Mouse (Mus musculus): ENCODE data around the gene Id3. TPM values are rescaled to one million over a fixed set of nuclear protein-coding genes. Genes with fewer than 3 reads are reported as not detected.

Id3 gene
- polyA plus RNA-seq, 1 experiment from 2014 or later, result 114 TPM

GRCm38 (mm10) chr4:136145362-136145885 lies 2.1 kb downstream of the Id3 start:
- peak overlapping the region; percentile 68 for H3K4me2 ChIP-seq (ENCODE audit: low read length)
- no peaks in the 10 kb centered on the region for H3K36me3 ChIP-seq (ENCODE audit: control insufficient read depth, insufficient read depth, low read length)
- H3K9me3 ChIP-seq (replicated peaks; ENCODE audit: control insufficient read depth, low read length, poor library complexity, severe bottlenecking), result no peaks in the 10 kb centered on the region
- H3K9ac ChIP-seq (ENCODE audit: low read depth, low read length), result peak overlapping the region; percentile 26; the same call in 1 of the 2 replicates
- H3K27ac ChIP-seq (ENCODE audit: low read length), result no peak overlapping the region
- ATAC-seq, result no peak
- H3K4me3 ChIP-seq (ENCODE audit: low read depth, low read length), result peak overlapping the region; percentile 40
- peaks cover 8% of the 10 kb centered on the region; the same call in 1 of the 2 replicates for H3K27me3 ChIP-seq (ENCODE audit: control insufficient read depth, insufficient read depth, low read depth, low read length)
- H3K4me1 ChIP-seq (ENCODE audit: control insufficient read depth, insufficient read depth, low read length), result peaks cover 29% of the 10 kb centered on the region
- 10% methylated on average over 11 of the region's 11 CpGs for WGBS

DNA sequence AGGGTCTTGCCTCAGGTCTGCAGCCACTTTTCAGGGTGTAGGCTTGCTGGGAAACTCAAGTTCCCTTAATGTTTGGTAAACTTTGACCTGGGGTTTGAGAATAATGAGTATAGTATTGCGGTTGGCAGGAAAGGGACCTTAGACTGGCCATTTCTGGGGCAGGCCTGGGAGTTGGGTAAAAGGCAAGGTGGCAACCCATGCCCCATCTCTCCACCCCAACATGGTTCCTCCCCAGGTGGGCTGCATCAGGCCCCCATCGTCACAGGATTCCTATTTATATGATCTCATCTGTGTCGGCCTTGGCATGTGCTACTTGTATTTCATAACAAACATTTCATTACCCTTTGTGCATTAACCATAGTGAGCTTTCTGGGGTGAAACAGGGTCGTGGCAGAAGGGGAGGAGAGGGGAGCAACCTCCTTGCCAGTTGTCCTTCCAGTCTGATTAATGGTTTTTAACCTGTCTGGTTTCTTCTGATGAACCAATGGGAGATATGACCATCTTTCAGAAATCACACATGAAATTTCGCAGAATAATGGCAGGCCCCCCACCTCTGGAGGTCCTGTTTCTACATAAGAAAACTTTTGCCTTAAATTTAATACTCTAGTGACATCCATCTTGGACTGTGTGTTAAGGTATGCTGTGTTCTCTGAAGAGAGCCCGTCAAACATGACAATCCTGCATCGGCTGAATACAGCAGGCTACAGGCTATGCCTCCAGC lies 2.9 kb downstream of the Id3 start:
- peaks cover 24% of the 10 kb centered on the region for H3K4me1 ChIP-seq (ENCODE audit: control insufficient read depth, insufficient read depth, low read length)
- WGBS, result 23% methylated on average over 7 of the region's 7 CpGs

DNA sequence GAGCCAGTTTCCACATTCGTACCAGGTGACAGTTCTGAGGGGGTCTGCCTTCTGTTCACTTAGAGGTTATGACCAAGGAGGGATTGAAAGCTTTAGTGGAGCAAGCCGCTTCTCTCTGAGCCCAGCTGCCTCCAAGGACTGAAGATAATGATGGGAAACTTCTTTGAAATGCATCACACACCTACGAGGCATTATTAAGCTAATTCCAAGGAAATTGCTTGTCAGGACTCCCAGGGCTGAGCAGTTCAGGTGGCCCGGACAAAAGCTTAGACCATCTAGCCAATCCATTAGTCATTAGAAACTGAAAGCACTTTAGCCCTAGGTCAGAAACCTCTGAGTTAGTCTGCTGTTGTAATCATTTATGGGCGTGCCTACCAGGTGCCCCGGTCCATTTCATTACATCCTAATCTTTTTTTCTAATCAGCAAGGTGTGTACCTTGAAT lies 3.4 kb downstream of the Id3 start:
- H3K4me3 ChIP-seq (ENCODE audit: low read depth, low read length), result no peak overlapping the region
- ATAC-seq, result no peak
- no peaks in the 10 kb centered on the region for H3K36me3 ChIP-seq (ENCODE audit: control insufficient read depth, insufficient read depth, low read length)
- H3K9ac ChIP-seq (ENCODE audit: low read depth, low read length), result no peak overlapping the region
- H3K27ac ChIP-seq (ENCODE audit: low read length), result no peak overlapping the region; the same call in 1 of the 2 replicates
- 9% methylated on average over 6 of the region's 6 CpGs for WGBS
- H3K4me2 ChIP-seq (ENCODE audit: low read length), result peak overlapping the region; percentile 4; the same call in 1 of the 2 replicates
- no peaks in the 10 kb centered on the region for H3K9me3 ChIP-seq (replicated peaks; ENCODE audit: control insufficient read depth, low read length, poor library complexity, severe bottlenecking)
- H3K4me1 ChIP-seq (ENCODE audit: control insufficient read depth, insufficient read depth, low read length), result peaks cover 24% of the 10 kb centered on the region
- peaks cover 8% of the 10 kb centered on the region; the same call in 1 of the 2 replicates for H3K27me3 ChIP-seq (ENCODE audit: control insufficient read depth, insufficient read depth, low read depth, low read length)

More for the DNA sequence above, 2.9 kb downstream of the Id3 start:
- no peaks in the 10 kb centered on the region for H3K9me3 ChIP-seq (replicated peaks; ENCODE audit: control insufficient read depth, low read length, poor library complexity, severe bottlenecking)
- H3K27ac ChIP-seq (ENCODE audit: low read length), result no peak overlapping the region
- H3K4me2 ChIP-seq (ENCODE audit: low read length), result peak overlapping the region; percentile 68
- H3K27me3 ChIP-seq (ENCODE audit: control insufficient read depth, insufficient read depth, low read depth, low read length), result peaks cover 8% of the 10 kb centered on the region; the same call in 1 of the 2 replicates
- H3K36me3 ChIP-seq (ENCODE audit: control insufficient read depth, insufficient read depth, low read length), result no peaks in the 10 kb centered on the region
- no peak overlapping the region for H3K9ac ChIP-seq (ENCODE audit: low read depth, low read length)
- no peak for ATAC-seq
- peak overlapping the region; percentile 40; the same call in 1 of the 2 replicates for H3K4me3 ChIP-seq (ENCODE audit: low read depth, low read length)

- peaks cover 24% of the 10 kb centered on the region for H3K4me1 ChIP-seq (ENCODE audit: control insufficient read depth, insufficient read depth, low read length)
- no peaks in the 10 kb centered on the region for H3K9me3 ChIP-seq (replicated peaks; ENCODE audit: control insufficient read depth, low read length, poor library complexity, severe bottlenecking)
- H3K36me3 ChIP-seq (ENCODE audit: control insufficient read depth, insufficient read depth, low read length), result no peaks in the 10 kb centered on the region
- H3K4me2 ChIP-seq (ENCODE audit: low read length), result peak overlapping the region; percentile 92
- peaks cover 8% of the 10 kb centered on the region; the same call in 1 of the 2 replicates for H3K27me3 ChIP-seq (ENCODE audit: control insufficient read depth, insufficient read depth, low read depth, low read length)
- peak; percentile 67 for ATAC-seq
- H3K27ac ChIP-seq (ENCODE audit: low read length), result no peak overlapping the region; the same call in 1 of the 2 replicates
- H3K4me3 ChIP-seq (ENCODE audit: low read depth, low read length), result peak overlapping the region; percentile 52
- H3K9ac ChIP-seq (ENCODE audit: low read depth, low read length), result peak overlapping the region; percentile 64
- WGBS, result under 1% methylated on average over 41 of the region's 48 CpGs
Measured at GRCm38 (mm10) chr4:136147436-136148135, 4.3 kb downstream of the Id3 start.

- Histone ChIP-seq H3K4me1 (ENCODE audit: control insufficient read depth, insufficient read depth, low read length) (peaks cover 21% of the 10 kb centered on the region), H3K9me3 (replicated peaks; ENCODE audit: control insufficient read depth, low read length, poor library complexity, severe bottlenecking) (no peaks in the 10 kb centered on the region), H3K4me3 (ENCODE audit: low read depth, low read length) (peak overlapping the region; percentile 52), H3K36me3 (ENCODE audit: control insufficient read depth, insufficient read depth, low read length) (no peaks in the 10 kb centered on the region), H3K9ac (ENCODE audit: low read depth, low read length) (peak overlapping the region; percentile 57; the same call in 1 of the 2 replicates), H3K27me3 (ENCODE audit: control insufficient read depth, insufficient read depth, low read depth, low read length) (peaks cover 8% of the 10 kb centered on the region; the same call in 1 of the 2 replicates), H3K27ac (ENCODE audit: low read length) (peak overlapping the region; percentile 58), H3K4me2 (ENCODE audit: low read length) (peak overlapping the region; percentile 92)
- 7% methylated on average over 31 of the region's 31 CpGs for WGBS
- ATAC-seq, result peak; percentile 23; the same call in 1 of the 2 replicates
Measured at GRCm38 (mm10) chr4:136148342-136149044, 5.2 kb downstream of the Id3 start.

GRCm38 (mm10) chr4:136149045-136149379 lies 5.7 kb downstream of the Id3 start:
- H3K27me3 ChIP-seq (ENCODE audit: control insufficient read depth, insufficient read depth, low read depth, low read length), result peaks cover 8% of the 10 kb centered on the region; the same call in 1 of the 2 replicates
- 83% methylated on average over 2 of the region's 2 CpGs for WGBS
- H3K9ac ChIP-seq (ENCODE audit: low read depth, low read length), result no peak overlapping the region
- no peaks in the 10 kb centered on the region for H3K9me3 ChIP-seq (replicated peaks; ENCODE audit: control insufficient read depth, low read length, poor library complexity, severe bottlenecking)
- H3K27ac ChIP-seq (ENCODE audit: low read length), result no peak overlapping the region
- H3K36me3 ChIP-seq (ENCODE audit: control insufficient read depth, insufficient read depth, low read length), result no peaks in the 10 kb centered on the region
- H3K4me3 ChIP-seq (ENCODE audit: low read depth, low read length), result no peak overlapping the region
- no peak overlapping the region for H3K4me2 ChIP-seq (ENCODE audit: low read length)
- H3K4me1 ChIP-seq (ENCODE audit: control insufficient read depth, insufficient read depth, low read length), result peaks cover 18% of the 10 kb centered on the region
- ATAC-seq, result no peak

GRCm38 (mm10) chr4:136149734-136150133 lies 6.4 kb downstream of the Id3 start:
- Histone ChIP-seq H3K4me3 (ENCODE audit: low read depth, low read length) (no peak overlapping the region), H3K4me1 (ENCODE audit: control insufficient read depth, insufficient read depth, low read length) (peaks cover 11% of the 10 kb centered on the region), H3K9ac (ENCODE audit: low read depth, low read length) (no peak overlapping the region), H3K9me3 (replicated peaks; ENCODE audit: control insufficient read depth, low read length, poor library complexity, severe bottlenecking) (no peaks in the 10 kb centered on the region), H3K36me3 (ENCODE audit: control insufficient read depth, insufficient read depth, low read length) (no peaks in the 10 kb centered on the region), H3K4me2 (ENCODE audit: low read length) (no peak overlapping the region), H3K27me3 (ENCODE audit: control insufficient read depth, insufficient read depth, low read depth, low read length) (peaks cover 8% of the 10 kb centered on the region; the same call in 1 of the 2 replicates), H3K27ac (ENCODE audit: low read length) (no peak overlapping the region)
- WGBS, result 39% methylated on average over 3 of the region's 3 CpGs
- no peak for ATAC-seq

DNA sequence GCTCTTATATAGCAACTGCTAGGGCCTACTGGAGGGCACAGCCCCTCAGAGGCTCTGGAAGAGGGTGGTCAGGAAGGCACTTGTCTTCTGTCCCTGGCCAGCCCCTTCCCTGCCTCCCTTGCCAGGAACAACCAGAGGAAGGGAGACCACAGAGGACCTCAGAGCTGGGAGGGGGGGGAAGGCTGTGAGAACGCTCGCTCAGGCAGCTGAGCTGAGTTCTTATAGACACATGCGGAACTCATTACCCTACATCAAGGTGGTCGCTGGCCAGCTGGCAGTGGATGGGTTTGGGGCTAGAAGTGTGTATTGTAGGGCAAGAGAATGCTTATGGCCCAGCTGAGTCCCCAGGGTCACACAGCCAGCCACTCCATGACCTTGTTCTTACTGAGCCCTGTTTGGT lies 7.3 kb downstream of the Id3 start:
- no peak for ATAC-seq

More for the DNA sequence above, 7.3 kb downstream of the Id3 start:
- H3K27me3 ChIP-seq (ENCODE audit: control insufficient read depth, insufficient read depth, low read depth, low read length), result peaks cover 8% of the 10 kb centered on the region; the same call in 1 of the 2 replicates
- no peak overlapping the region for H3K4me2 ChIP-seq (ENCODE audit: low read length)
- H3K9me3 ChIP-seq (replicated peaks; ENCODE audit: control insufficient read depth, low read length, poor library complexity, severe bottlenecking), result no peaks in the 10 kb centered on the region
- no peak overlapping the region for H3K9ac ChIP-seq (ENCODE audit: low read depth, low read length)
- peaks cover 8% of the 10 kb centered on the region for H3K4me1 ChIP-seq (ENCODE audit: control insufficient read depth, insufficient read depth, low read length)
- no peaks in the 10 kb centered on the region for H3K36me3 ChIP-seq (ENCODE audit: control insufficient read depth, insufficient read depth, low read length)
- WGBS, result 28% methylated on average over 4 of the region's 4 CpGs
- H3K4me3 ChIP-seq (ENCODE audit: low read depth, low read length), result no peak overlapping the region
- H3K27ac ChIP-seq (ENCODE audit: low read length), result no peak overlapping the region
